Mouse (Mus musculus): Measurements from ENCODE around the gene Tom1l2. TPM values are rescaled to one million over a fixed set of nuclear protein-coding genes. Genes with fewer than 3 reads are reported as not detected.

Gene Tom1l2
- total RNA-seq, 2 experiments from 2014 or later, result 200 to 203 TPM

DNA sequence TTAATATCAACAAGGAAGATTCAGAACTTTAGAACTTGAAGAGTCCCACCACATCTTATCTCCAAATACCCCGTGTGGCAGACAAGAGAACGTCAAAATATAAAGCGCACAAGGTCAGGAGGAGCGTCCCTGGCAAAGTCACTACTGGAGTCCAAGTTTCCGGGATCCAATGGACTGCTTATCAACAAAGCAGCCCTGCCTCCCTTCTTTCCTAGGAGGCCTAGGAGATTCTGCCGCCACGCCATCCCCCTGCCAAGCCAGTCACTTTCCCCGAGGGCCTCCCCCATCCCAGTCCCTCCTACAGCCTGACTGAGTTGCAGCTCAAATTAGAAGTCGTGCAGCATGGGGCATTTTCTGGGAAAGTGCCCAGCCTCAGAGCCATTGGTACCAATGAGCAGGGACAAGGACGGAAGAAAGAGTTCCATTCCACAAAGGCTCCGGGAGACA lies 757 bp downstream of the Tom1l2 start:
- intact Hi-C loops (cut with DNase I), result loop anchor here (2.0 to 5.0 kb wide), 2 partner anchors 45 to 65 kb away; partner anchors contain the start of gene Gid4
- DNase-seq (ENCODE audit: low spot score in 2 of 2), result peak; percentile 45 to 85

DNA sequence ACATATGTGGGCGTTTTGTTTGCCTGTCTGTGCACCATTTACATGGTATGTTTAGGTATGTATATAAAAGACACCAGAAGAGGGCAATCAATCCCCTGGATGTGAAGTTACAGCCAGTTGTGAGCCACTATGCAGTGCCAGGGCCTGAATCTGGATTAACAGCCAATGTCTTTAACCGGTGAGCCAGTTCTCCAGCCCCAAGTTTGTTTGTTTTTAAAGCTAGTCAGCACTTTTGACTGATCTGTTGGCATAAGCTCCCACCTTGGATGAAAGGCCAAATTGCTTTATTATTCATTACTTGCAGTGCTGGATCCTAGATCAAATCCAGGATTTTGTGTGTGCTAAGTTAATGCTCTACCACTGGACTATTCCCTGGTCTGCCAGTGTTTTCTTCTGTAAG lies 1.3 kb downstream of the Tom1l2 start:
- intact Hi-C loops (cut with DNase I), result loop anchor here (5.0 kb wide), 1 partner anchor 46 kb away; no protein-coding TSS in a partner anchor
- no peak for DNase-seq (ENCODE audit: low spot score in 2 of 2)

DNA sequence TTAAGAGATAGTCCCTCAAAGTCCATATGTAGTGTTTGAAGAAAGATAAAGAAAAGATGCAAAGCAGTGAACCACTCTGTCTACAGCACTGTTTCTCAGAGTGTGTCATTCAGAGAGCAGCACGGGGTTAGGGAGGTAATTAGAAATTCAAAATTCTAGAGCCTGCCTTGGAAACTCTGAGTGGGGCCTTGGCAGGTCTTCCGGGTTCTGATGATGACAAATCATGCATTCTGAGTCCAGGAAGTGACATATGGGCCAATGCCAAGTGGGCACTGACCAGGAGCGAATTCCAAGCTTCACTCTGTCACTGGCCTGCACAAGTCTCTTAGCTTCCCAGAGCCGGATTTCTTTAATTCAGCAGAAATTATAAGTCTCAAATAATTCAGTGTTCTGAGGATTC lies 6.2 kb downstream of the Tom1l2 start:
- DNase-seq (ENCODE audit: low spot score in 2 of 2), result peak in 1 of 2 experiments; percentile 40
- intact Hi-C loops (cut with DNase I), result no loop called here

DNA sequence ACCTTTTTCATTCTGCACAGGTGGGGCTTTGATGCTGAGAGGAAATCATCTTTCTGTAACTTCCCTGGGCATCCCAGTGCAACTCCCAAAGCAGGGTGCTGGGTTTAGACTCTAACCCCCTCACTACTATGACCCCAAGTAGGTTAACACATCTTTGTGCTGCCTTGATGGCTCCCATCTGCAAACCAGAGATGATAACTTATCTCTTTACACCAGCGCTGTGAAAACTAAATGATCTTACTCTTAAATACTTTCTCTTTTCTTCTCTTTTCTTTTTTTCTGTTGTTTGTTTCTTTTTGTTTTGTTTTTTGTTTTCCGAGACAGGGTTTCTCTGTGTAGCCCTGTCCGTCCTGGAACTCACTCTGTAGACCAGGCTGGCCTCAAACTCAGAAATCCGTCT lies 6.8 kb downstream of the Tom1l2 start:
- DNase-seq (ENCODE audit: low spot score in 2 of 2), result no peak
- intact Hi-C loops (cut with DNase I), result no loop called here

DNA sequence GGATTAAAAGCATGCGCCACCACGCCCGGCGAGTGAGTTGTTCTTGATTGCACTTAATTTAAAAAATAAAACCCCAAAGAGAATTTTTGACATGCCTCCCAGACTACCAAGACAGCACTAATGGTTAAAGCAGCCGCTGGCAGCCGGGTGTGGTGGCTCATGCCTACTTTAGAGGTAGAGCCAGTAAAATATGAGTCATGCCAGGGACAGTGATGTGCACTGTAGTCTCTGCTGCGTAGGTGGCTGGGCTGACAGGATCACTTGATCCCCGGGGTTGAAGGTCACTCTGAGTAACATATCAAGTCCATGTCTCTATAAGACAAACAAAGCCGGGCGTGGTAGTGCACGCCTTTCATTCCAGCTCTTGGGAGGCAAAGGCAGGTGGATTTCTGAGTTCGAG lies 13.3 kb downstream of the Tom1l2 start:
- DNase-seq (ENCODE audit: low spot score in 2 of 2), result no peak
- intact Hi-C loops (cut with DNase I), result no loop called here

DNA sequence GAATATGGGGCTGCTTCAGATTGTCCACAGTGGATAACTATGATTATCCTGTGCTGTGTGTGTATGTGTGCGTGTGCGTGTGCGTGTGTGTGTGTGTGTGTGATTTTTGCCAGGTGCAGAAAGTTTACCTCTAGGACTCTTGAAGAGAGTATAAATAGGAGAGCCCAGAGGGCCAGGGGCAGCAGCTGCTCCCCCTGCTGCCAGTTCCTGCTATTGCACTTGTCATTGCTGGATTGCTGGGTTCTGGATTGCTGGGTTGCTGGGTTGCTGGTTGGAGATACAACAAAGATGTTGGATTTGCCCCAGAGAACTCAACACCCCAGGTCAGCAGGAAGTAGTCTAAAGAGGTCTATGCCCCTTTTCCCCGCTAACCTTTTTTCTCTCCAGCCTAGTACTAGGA lies 14.4 kb downstream of the Tom1l2 start:
- intact Hi-C loops (cut with DNase I), result no loop called here
- DNase-seq (ENCODE audit: low spot score in 2 of 2), result no peak

DNA sequence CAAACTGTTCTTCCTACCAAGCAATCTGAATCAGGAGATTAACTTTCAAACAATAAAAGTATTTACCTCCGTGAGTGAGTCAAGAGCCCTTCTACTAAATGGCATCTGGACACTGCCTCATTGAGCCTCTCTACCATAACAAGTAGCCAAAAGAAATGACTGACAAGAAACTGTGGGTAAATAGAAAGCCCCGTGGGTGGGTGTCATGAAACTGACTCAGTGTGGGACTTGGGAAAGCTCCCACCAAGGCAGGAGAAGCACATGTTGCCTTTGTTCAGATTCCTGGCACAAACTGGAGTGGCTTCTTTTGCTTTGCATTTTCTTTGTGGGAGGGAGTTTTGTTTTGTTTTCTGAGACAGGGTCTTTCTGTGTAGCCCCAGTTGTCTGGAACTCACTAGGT lies 16.9 kb downstream of the Tom1l2 start:
- intact Hi-C loops (cut with DNase I), result no loop called here

DNA sequence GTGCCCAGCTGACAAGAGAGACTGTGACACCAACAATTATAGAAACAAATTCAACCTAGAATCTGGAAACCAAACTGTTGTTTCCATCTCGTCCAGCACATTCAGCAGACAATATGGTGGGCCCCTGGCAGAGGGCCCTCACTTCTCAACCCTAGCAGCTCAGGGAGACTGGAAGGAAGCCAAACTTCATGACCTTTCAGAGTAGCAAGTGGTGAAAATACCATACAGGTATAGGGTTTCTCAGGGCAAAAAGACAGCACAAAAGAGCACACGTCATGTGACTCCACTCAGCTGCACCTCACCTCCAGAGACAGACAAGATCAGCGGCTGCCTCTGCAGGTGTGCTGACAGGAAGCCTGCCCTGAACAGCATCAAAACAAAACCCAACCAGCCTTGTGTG lies 18.6 kb downstream of the Tom1l2 start:
- DNase-seq (ENCODE audit: low spot score in 2 of 2), result no peak
- intact Hi-C loops (cut with DNase I), result no loop called here

More for the DNA sequence above, 16.9 kb downstream of the Tom1l2 start:
- DNase-seq (ENCODE audit: low spot score in 2 of 2), result peak in 1 of 2 experiments; percentile 86

DNA sequence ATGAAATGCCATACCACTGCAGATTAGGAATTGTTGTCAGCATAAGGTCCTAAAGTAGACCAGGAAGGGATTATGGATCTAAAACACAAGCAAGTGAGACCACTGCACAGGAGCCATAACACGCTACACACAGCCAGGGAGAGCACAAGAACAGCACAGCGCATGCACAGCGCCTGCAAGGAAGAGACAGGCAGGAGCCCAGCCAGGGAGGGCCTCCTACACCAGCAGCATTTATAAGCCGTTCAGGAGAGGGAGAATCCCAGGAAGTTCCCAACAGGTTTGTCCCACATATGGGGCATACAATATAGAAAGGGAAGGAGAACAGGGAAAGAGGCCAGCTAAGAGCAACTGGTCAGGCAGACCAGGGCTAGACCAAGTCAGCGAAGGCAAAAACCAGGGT lies 19.2 kb downstream of the Tom1l2 start:
- peak in 1 of 2 experiments; percentile 74 for DNase-seq (ENCODE audit: low spot score in 2 of 2)
- intact Hi-C loops (cut with DNase I), result no loop called here

DNA sequence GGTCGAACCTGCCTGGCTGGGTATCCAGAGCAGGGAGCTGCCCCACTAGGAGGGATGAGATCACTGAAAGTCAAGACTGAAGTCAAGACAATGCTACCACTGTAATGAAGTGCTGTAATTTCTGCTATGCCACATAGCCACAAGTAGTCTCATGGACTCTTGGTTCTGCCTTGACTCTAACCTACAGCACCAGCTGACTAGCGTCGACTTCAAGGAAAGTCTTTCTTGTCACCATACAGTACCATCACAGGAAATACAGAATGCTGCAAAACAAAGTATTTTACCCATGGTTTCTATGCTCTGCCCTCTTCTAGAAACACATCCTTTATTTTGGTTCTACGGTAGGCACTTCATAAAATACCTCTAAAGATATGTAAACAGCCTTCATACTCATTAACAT lies 22.2 kb downstream of the Tom1l2 start:
- intact Hi-C loops (cut with DNase I), result no loop called here
- no peak for DNase-seq (ENCODE audit: low spot score in 2 of 2)

DNA sequence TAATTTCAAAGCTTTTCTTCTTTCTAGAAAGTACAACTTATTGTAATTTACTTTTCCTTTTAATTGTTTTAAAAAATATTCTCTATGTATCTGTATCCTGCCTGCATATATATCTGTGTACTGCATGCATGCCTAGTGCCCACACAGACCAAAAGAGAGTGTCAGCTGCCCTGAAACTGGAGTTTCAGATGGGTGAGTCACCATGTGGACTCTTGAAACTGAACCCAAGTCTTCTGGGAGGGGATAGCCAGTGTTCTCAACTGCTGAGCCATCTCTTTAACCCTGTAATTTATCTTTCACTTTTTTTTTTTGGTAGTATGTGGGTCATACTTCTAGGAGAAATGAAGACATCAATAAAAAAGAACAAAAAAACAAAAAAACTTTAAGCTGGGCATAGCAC lies 29.0 kb downstream of the Tom1l2 start:
- no peak for DNase-seq (ENCODE audit: low spot score in 2 of 2)
- intact Hi-C loops (cut with DNase I), result no loop called here

DNA sequence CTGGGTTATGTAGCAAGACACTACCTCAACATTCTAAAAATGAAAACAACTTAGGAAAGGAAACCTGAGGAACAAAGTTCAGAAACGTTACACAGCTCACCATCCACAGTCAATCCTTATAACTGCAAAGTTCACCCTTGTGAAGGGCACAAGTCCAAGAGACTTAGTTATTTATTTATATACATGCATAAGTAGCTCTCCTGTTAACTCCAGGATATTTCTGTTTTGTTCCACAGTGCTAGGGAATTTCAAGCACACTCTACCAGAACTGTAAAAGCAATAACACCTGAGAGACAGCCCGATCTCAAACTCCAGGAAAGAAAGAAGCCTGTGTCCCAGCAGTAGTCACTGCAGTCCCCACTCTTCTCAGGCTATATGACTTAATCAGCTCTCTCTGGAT lies 31.3 kb downstream of the Tom1l2 start:
- intact Hi-C loops (cut with DNase I), result no loop called here
- no peak for DNase-seq (ENCODE audit: low spot score in 2 of 2)

DNA sequence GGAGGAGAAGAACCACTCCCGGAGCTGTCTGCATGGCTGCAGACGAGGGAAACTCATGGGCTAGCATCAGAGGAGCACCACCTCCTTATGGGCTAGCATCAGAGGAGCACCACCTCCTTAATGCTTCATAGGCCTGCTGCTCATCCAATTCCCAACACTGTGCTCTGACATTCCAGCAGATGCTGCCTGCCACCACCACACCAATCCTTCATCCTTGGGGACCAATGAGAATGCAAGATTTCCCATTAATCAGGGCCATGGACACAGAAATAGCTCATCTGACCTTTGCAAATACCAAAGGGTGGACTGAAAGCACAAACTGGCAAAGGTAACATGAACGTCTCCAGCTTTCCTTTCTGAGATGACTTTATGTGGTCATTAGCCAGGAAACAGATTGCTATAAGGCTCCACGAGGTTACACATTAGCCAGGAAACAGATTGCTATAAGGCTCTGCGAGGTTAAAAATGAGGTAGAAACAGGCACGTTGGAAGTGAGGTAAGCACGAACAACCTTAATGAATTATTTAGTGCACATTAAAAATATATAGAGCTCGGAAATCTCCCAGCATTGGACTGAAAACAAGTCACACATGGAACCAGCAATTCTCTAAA lies 32.2 kb downstream of the Tom1l2 start:
- no peak for DNase-seq (ENCODE audit: low spot score in 2 of 2)
- intact Hi-C loops (cut with DNase I), result no loop called here

DNA sequence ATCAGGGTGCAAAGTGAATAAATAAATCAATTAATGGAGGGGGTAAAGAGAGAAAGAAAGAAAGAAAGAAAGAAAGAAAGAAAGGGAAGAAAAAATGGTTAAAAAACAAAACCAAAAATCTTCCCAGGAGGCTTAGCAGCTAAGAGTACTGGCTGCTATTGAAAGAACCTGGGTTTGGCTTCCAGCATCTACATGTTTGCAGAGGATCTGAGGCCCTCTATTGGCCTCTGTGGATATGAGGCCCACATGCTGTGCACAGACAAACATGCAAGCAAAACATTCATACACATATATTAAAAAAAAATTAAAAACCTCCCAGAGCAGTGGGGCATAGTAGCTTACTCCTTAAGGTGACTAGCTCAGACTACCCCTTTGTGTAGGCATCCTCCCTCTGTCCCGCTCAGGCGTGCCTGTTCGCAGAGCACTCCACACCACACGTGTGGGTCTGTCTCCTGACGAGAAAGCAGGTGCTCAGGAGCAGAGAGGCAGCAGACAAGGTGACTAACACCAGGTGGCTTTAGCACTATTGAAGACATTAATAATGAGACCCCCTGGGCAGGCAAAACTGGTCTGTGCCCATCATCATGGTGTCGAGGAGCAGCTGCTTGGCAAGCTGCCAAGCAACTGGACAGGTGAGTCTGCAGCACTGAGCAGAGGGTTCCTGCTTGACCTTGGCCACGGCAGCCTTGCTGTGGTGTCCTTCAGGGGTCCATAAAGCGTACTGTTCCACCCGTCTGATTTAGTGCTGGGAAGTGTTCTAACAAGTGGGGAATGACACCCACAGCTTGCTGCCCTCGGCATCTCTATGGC lies 33.2 kb downstream of the Tom1l2 start:
- intact Hi-C loops (cut with DNase I), result no loop called here

DNA sequence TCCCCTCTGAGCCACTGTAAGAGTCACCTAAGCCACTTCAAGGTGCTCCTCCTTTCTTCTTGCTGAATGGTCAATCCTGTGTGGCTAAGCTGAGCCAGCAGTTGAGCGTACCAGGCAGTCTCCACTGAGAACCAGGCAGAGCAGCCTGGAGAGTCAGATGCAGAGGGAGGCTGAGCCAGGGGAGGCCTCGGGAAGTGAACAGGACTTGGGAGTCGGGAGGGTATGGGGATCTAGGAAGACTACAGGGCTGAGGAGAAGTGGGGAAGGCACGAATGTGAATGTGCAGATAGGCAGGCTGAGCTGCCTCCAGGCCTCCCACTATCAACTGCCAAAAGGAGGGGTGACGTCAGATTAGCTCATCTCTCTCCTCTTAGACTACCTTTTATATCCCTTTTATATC lies 34.0 kb downstream of the Tom1l2 start:
- peak in 1 of 2 experiments; percentile 77 for DNase-seq (ENCODE audit: low spot score in 2 of 2)
- intact Hi-C loops (cut with DNase I), result no loop called here

More for the DNA sequence above, 33.2 kb downstream of the Tom1l2 start:
- no peak for DNase-seq (ENCODE audit: low spot score in 2 of 2)

DNA sequence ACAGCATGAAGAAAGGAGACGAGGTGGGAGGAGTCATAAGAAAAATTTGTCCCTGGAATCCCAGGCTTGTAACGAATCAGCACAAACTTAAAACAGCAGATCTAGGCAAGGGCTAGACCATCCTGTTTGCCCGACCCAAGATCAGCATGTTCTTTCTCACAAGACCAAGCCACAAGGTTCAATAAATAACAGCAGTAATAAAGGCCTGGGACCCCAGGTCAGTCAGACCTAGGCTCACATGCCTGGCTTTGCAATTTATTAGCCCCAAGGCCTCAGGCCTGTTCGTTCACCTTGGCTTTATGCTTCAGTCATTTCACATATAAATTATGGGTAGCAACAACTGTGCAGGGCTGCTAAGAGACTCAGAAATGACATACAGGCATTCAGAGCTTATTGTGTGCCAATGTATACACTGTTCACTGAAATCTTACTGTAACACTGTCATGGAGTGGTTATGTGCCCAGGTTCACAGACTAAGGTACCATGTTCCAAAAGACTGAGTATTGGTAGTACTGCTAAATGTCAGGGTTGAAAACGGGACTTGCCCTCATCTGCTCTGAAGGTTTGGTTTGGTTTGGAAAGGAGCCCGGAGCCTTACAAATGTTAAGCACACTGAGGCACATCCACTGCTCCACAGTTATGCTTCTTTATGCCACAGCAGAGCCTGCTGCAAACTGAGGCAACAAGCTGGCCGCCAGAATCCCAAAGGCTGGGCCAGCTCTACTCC lies 35.2 kb downstream of the Tom1l2 start:
- intact Hi-C loops (cut with DNase I), result no loop called here
- DNase-seq (ENCODE audit: low spot score in 2 of 2), result no peak

DNA sequence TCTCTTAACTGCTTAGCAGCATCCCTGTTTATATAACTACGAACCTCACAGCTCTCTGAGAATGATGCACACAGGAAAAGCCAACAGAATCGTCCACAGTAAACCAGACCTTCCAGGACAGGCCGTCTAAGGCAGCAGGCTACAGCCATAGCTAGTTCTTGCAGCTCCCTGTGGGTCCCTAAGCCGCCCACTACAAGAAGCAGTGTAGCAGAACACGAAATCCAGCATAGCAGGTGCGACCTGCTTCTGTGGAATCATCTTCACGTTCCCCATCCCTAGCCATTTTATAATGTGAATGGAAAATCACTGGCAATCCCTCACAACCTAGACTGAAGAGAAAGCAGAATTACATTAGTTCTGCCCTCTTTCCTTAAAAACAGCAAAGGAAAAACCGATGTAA lies 35.8 kb downstream of the Tom1l2 start:
- intact Hi-C loops (cut with DNase I), result no loop called here
- DNase-seq (ENCODE audit: low spot score in 2 of 2), result peak in 1 of 2 experiments; percentile 77

DNA sequence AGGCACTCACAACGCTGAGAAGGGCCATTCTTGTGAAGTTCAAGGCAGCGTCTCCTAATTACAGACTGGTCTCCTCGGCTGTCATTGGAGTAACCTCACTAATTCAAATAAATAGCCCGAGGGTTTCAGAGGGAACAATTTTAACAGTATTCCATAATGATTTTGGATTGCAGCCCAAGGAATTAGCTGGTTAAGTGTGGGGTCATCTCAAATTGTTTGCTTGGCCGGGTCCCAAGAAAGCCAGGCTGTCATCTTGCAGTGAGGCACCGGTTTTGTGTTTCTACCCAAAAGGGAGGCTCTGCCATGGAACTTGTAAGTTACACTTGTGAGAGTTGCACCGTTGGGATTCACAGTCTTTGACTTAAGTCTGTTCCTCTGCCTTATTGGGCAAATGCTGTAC lies 36.5 kb downstream of the Tom1l2 start:
- DNase-seq (ENCODE audit: low spot score in 2 of 2), result no peak
- intact Hi-C loops (cut with DNase I), result no loop called here

DNA sequence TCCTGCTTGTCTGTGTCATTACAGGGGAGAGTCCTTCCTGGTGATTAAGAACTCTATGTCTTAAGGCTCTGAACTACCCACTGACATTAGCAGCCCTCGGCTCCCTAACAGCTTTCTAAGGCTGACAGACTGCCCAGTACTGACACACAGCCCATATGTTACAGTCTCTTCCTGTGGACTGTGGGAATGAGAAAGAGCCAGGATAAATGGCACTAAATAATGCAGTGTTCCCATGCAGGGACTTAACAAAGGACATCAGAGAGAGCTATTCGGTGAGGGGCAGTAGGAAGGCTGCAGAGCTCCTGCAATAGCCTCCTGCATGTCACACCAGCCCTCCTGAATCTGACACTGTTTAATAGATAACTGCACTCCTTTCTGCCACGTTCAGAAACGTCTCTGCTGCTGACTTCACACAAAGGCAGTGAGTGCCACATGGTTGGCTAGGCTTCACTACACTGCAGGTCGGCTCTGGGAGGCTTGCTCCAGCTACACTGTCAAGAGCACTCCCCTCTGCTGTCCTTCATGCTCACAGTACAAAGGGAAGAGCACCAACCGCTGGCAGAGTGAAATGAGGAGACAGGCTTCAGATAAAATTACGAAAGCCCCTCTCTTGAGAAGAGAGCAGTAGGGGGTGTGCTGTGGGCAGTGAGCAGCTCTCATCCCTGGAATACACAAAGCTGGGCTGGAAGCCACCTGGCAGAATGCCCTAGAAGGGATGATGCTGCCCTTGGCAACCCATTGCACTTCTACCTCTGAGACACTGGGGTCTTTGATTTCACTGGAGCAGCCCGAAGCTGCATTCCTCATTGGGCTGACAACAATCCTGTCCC lies 41.5 kb downstream of the Tom1l2 start:
- intact Hi-C loops (cut with DNase I), result no loop called here
- DNase-seq (ENCODE audit: low spot score in 2 of 2), result peak; percentile 75 to 85

DNA sequence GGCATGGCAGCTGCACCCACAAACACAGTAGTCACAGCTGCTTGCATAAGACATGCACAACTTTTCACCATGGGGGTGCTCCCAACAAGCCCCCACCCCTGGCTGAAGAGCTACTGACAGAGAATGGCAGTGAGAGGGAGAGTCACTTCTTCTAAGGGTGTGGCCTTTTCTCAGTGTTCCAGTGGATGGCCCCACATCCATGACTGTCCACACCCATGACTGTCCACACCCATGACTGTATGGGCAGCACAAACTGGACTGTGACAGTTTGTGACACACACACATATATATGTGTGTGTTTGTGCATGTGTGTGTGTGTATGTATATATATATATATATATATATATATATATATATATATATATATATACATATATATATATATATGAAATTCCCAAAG lies 42.8 kb downstream of the Tom1l2 start:
- intact Hi-C loops (cut with DNase I), result loop anchor here (5.0 kb wide), 1 partner anchor 102 kb away; no protein-coding TSS in a partner anchor
- no peak for DNase-seq (ENCODE audit: low spot score in 2 of 2)

All from left cerebral cortex, postnatal 25 days (tissue).